Mouse (Mus musculus) bone marrow macrophage, adult 2 months (primary cell): ENCODE measurements around the gene Klf9. TPM values are rescaled to one million over a fixed set of nuclear protein-coding genes. Genes with fewer than 3 reads are reported as not detected.

Experiments
- H3K27ac ChIP-seq: 2 replicates; pipeline ENCODE4 v1.5.1; 2012; ENCODE audit warnings: low read depth, low read length; ENCODE audit not compliant: insufficient read depth
- H3K4me1 ChIP-seq: 2 replicates; pipeline ENCODE4 v1.6.1; 2012; ENCODE audit warnings: low read length; ENCODE audit not compliant: control insufficient read depth, insufficient read depth
- H3K4me3 ChIP-seq: 2 replicates; pipeline ENCODE4 v1.5.1; 2012; ENCODE audit warnings: mild to moderate bottlenecking, low read length, moderate library complexity; ENCODE audit not compliant: insufficient read depth
- CTCF ChIP-seq: IDR thresholded peaks from 2 replicates; pipeline ENCODE4 v1.5.1; 2012; ENCODE audit warnings: low read depth, mild to moderate bottlenecking, low read length, moderate library complexity
- POLR2A ChIP-seq: IDR thresholded peaks from 2 replicates; pipeline ENCODE4 v1.6.1; 2012; ENCODE audit warnings: mild to moderate bottlenecking, low read depth, low read length, borderline replicate concordance
- polyA plus RNA-seq: library from polyadenylated mRNA; stranded (reverse); fragments of >200 nt; gene quantifications from 2 replicates; pipeline ENCODE4 v1.2.4, GENCODE M21; 2012; ENCODE audit not compliant: missing spikeins, insufficient read depth, insufficient read length

Klf9 gene
- polyA plus RNA-seq, 1 experiment, result 6.8 TPM

DNA sequence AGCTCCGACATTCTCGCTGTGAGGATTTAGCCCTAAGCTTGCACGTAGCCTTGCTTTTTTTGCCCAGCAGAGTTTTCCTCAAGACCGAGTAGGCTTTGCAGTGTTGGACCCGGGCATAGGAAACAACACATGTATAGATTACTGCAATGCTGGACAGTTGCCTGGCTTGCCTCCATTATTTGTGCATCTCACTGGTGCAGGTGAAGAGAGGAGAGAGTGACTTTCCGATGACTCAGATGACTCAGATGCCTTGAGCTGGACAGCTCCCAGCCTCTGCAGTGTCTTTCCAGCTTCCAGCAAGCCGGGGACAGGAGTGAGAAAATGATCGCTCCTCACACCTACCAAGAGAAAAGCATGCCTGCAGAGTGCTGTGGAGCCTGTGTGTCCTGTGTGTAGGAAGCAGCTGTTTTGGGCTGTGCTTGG, 21.4 kb downstream of the Klf9 start:
- Histone ChIP-seq H3K27ac (no peak overlapping the region), H3K4me3 (no peak overlapping the region), H3K4me1 (no peaks in the 10 kb centered on the region)
- TF ChIP-seq CTCF (no peak), POLR2A (no peak)

DNA sequence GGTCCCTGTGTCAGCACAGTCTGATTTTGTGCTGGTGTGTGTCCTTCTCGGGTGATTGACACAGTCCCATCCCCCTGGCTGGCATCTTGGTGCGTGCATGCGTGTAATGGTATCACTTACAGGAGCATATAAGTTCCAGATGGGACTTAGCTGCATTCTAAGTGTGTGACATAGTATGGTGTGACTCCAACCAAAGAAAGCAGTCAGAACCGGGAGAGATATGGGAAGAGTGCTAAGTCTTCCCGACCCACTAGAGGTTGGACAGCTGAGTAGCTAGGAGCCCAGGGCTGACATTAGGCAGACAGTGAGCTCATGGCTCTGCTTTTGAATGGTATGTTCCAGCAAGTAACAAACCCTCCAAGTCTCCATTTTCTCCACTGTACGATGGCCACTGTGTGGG, 21.9 kb downstream of the Klf9 start:
- TF ChIP-seq POLR2A (no peak), CTCF (no peak)
- Histone ChIP-seq H3K4me1 (no peaks in the 10 kb centered on the region), H3K4me3 (no peak overlapping the region), H3K27ac (no peak overlapping the region)

DNA sequence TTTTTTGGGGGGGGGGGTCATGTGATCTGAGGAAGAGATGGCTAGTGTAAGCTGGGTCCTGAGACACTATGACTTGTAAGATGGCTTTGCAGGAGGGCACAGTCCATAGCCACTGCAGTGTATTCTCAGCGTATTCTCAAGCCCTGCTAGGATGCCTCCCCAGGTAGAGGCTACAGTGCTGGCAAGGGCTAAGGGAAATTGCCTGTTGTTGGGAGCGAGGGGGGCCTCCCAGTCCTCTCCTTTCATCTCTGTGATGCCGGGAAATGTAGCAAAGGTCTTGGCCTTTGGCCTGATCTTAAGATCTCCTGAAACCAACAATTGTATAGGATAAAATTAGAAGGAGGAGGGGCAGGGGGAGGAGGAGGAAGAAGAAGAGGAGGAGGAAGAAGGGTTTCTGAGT, 22.3 kb downstream of the Klf9 start:
- Histone ChIP-seq H3K4me1 (no peaks in the 10 kb centered on the region), H3K4me3 (no peak overlapping the region), H3K27ac (no peak overlapping the region)
- TF ChIP-seq POLR2A (no peak), CTCF (no peak)

DNA sequence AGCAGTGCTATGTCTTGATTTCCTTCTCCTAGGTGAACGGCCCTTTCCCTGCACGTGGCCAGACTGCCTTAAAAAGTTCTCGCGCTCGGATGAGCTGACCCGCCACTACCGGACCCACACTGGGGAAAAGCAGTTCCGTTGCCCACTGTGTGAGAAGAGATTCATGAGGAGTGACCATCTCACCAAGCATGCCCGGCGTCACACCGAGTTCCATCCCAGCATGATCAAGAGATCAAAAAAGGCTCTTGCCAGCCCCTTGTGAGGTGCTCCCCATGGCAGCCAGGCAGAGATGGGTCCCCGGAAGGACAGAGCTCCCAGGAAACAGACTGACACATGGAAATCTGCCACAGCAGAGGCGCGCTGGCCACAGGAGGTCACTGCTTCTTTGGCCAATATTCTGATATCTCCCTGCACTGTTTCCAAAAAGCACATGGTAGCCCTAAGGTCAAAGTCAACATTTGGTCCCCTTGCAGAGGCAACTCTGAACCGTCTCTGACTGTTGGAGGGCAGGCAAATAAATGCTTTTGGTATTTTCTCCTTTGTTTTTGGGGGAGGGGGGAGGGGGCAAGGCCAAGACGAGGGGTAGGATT, 23.7 kb downstream of the Klf9 start:
- H3K4me1 ChIP-seq, result no peaks in the 10 kb centered on the region
- H3K27ac ChIP-seq, result no peak overlapping the region
- H3K4me3 ChIP-seq, result no peak overlapping the region
- no peak for TF ChIP-seq CTCF
- TF ChIP-seq POLR2A, result no peak

DNA sequence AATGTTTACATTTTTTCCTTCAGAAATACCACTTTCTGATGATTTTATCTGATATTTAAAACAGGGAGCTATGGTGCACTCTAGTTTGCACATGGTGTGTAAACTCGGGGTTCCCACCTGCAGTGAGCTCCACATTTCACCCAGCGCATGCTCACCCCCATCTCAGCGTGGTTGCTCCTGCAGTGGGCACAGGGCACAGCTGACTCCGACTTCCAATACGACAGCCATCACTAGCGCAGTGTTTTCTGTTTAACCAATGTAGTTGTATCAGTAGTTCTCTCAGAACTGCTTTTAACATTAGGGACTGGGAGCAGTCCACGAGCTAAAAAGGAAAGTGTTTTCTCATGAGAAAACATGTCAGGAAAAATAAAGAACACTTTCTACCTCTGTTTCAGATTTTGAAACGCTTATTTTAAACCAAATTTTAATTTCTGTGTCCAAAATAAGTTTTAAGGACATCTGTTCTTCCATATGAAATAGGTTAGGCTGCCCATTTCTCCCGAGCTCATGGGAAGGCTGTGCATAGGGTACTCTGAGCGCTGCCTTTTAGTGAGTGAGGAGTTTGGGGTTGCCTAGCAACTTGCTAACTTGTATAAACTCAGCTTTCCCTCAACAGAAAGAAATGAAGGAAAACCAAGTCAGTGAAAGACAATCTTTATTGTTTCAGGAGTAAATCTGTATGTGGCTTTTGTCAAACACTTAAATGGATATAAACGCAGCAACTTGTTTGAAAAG, 25.7 kb downstream of the Klf9 start:
- Histone ChIP-seq H3K4me3 (no peak overlapping the region), H3K27ac (no peak overlapping the region), H3K4me1 (no peaks in the 10 kb centered on the region)
- TF ChIP-seq POLR2A (no peak), CTCF (no peak)

DNA sequence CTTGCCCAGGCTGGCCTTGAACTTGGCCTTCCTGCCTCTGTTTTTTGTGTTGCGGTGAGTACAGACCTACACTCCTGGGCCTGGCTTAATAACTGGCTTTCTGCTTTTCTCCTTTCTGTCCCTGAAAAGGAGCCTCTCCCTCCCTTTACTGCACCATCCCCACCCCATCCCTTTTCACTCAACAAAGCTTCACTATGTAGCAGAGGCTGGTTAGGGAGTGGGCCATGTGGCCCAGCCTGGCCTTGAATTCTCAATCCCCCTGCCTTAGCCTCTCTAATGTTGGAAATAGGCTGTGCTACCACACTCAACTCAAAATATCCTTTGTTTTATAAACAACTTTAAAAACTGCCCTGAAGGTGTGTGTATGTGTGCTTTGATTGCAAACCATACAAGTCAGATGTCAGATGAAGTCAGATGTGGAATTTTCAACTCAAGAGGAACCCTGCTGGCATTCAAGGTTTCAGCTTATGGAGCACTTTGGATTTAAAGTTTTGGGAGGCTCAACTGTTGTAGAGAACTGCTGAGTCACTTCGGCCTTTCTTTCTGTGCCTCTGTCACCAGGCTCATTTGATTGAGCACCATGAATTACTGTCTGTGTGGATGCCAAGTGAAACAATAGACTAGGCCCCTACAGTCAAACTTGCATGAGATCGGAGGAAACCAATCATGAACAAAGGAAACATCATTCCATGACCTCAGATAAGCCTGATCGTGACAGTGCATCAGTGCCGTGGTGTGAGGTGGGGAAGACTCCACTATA, 28.1 kb downstream of the Klf9 start:
- Histone ChIP-seq H3K4me1 (no peaks in the 10 kb centered on the region), H3K4me3 (no peak overlapping the region), H3K27ac (no peak overlapping the region)
- TF ChIP-seq CTCF, result no peak
- no peak for TF ChIP-seq POLR2A

DNA sequence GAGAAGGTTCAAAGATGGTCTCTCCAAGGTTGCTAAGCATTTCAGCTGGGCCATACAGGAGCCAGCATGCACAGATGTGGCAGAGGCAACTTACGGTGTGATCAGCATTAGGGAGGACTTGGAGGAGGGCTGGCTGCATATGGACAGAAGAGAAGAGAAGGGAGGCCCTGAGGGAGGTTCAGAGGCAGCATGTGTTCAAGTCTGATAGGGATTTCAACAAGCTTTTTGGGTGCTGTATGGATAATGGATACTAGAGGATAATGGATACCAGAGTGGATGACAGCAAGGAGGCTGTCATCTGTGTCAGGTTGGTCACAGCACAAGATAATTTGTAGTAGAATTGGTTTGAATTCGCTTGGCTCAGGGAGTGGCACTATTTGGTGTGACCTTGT, 28.6 kb downstream of the Klf9 start:
- H3K4me3 ChIP-seq, result no peak overlapping the region
- no peak for TF ChIP-seq POLR2A
- TF ChIP-seq CTCF, result no peak
- H3K27ac ChIP-seq, result no peak overlapping the region
- H3K4me1 ChIP-seq, result no peaks in the 10 kb centered on the region

DNA sequence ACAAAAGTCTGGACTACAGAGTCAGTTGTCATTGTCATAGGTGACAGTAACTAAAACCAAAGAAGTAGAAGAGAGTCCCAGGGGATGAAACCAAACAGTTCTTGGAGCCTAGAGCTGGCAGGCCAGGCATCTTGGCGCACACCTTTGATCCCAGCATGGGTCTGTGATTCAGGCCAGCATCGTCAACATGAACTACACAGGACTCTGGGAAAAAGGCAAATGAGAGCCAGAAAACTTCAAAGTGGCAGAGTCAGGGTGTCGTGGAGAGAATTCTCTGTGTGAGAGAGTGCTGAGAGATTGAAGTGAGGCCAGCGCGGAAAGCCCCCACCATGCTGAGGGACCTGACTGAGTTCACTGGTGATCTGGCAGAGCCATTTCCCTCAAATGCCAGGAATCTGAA, 29.4 kb downstream of the Klf9 start:
- Histone ChIP-seq H3K27ac (no peak overlapping the region), H3K4me1 (no peaks in the 10 kb centered on the region), H3K4me3 (no peak overlapping the region)
- TF ChIP-seq CTCF (no peak), POLR2A (no peak)

DNA sequence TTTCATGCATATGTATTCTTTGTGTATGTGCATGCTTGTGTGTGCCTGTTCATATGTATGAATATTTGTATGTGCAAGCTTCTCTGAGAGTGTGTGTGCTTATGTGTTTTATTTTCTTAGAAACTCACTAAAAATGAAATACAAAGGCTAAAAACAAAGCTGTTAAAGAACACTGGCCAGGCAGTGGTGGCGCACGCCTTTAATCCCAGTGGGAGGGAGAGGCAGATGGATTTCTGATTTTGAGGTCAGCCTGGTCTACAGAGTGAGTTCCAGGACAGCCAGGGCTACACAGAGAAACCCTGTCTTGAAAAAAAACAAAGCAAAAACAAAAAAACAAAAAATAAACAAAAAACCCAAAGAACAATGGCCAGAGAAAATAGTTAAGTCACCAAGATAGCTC, 30.1 kb downstream of the Klf9 start:
- no peak overlapping the region for H3K27ac ChIP-seq
- no peak overlapping the region for H3K4me3 ChIP-seq
- TF ChIP-seq CTCF (no peak), POLR2A (no peak)

DNA sequence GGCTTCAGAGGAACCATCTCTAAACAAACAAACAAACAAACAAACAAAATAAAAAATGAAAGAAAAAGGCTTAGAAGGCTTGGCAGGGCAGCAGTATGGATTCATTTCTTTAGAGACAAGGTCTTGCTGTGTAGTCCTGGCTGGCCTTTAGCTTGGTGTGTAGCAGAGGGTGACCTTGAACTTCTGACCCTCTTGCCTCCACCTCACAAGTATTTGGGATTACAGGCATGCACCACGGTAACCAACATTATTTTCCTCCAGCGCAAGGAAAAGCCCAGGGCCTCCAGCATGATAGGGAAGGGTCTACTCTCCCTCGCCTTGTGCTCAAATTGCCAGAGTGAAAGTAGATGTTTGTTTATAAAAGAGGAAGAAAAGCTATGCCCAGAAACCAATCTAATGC, 34.1 kb downstream of the Klf9 start:
- Histone ChIP-seq H3K4me3 (no peak overlapping the region), H3K4me1 (no peaks in the 10 kb centered on the region), H3K27ac (no peak overlapping the region)
- TF ChIP-seq POLR2A, result no peak
- no peak for TF ChIP-seq CTCF

More for the DNA sequence above, 30.1 kb downstream of the Klf9 start:
- H3K4me1 ChIP-seq, result no peaks in the 10 kb centered on the region

DNA sequence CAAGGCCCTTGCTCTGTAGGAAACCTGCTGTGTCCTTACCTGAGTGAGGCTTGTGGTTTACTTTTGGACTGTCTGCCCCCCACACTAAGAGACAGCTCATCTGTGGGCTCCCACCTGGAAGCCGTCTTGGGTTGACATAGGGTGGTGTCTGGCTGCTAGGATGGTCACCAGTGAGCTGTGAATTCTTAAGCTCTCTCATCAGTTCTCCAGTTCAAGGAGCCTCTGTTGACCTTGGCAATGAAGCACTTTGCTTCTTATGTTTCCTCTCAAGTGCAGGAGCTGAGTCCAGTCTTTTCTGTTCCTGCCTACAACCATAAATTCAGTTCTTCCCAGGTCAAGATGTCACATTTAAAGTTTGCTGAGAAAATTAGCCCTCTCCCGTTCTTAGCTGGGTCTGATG, 34.5 kb downstream of the Klf9 start:
- H3K27ac ChIP-seq, result no peak overlapping the region
- no peak overlapping the region for H3K4me3 ChIP-seq
- H3K4me1 ChIP-seq, result no peaks in the 10 kb centered on the region
- TF ChIP-seq CTCF (no peak), POLR2A (no peak)
